Mouse (Mus musculus): ENCODE results near the gene Zfp740. TPM values are rescaled to one million over a fixed set of nuclear protein-coding genes. Genes with fewer than 3 reads are reported as not detected.

Zfp740 gene
- total and polyA plus RNA-seq, 2 experiments from 2014 or later, result 18.8 to 38.4 TPM

- H3K4me2 ChIP-seq (ENCODE audit: low read depth, low read length), result no peak within 1 kb of the TSS
- no peak within 1 kb of the TSS for H3K9ac ChIP-seq (replicated peaks; ENCODE audit: low read depth, low read length)
- H3K27me3 ChIP-seq (ENCODE audit: control insufficient read depth, insufficient read depth, low read length), result no peaks in the 10 kb centered on the region
- TF ChIP-seq CTCF (IDR thresholded peaks at IDR 0.05; ENCODE audit: low read depth) (no peak), EP300 (IDR thresholded peaks at IDR 0.05; ENCODE audit: low read depth) (no peak)
- no peaks in the 10 kb centered on the region; the same call in 1 of the 2 replicates for H3K4me1 ChIP-seq (ENCODE audit: control insufficient read depth, insufficient read depth)
- H3K4me3 ChIP-seq (ENCODE audit: low read depth, low read length), result no peak within 1 kb of the TSS
- DNase-seq (ENCODE audit: low spot score) (no peak), ATAC-seq (ENCODE audit: insufficient read depth, low read depth) (no peak)
- no peaks in the 10 kb centered on the region for H3K9me3 ChIP-seq (replicated peaks; ENCODE audit: control insufficient read depth, low read length)
- 24% methylated on average over 6 of the region's 6 CpGs for WGBS
- H3K27ac ChIP-seq (ENCODE audit: low read depth), result no peak within 1 kb of the TSS
- no peaks in the 10 kb centered on the region for H3K36me3 ChIP-seq (replicated peaks; ENCODE audit: control insufficient read depth, insufficient read depth, low read length)
Measured at GRCm38 (mm10) chr15:102231748-102232147, 28.7 kb downstream of the Zfp740 start, which contains the start of gene Itgb7. Gene Itgb7, minus strand, starts transcription at chr15:102231944.

GRCm38 (mm10) chr15:102232764-102233163 is 29.7 kb downstream of the Zfp740 start:
- no peak overlapping the region for H3K4me2 ChIP-seq (ENCODE audit: low read depth, low read length)
- H3K9ac ChIP-seq (replicated peaks; ENCODE audit: low read depth, low read length), result no peak overlapping the region
- no peaks in the 10 kb centered on the region for H3K9me3 ChIP-seq (replicated peaks; ENCODE audit: control insufficient read depth, low read length)
- TF ChIP-seq EP300 (IDR thresholded peaks at IDR 0.05; ENCODE audit: low read depth) (no peak), CTCF (IDR thresholded peaks at IDR 0.05; ENCODE audit: low read depth) (no peak)
- H3K4me3 ChIP-seq (ENCODE audit: low read depth, low read length), result no peak overlapping the region
- no peak overlapping the region for H3K27ac ChIP-seq (ENCODE audit: low read depth)
- H3K4me1 ChIP-seq (ENCODE audit: control insufficient read depth, insufficient read depth), result no peaks in the 10 kb centered on the region; the same call in 1 of the 2 replicates
- H3K27me3 ChIP-seq (ENCODE audit: control insufficient read depth, insufficient read depth, low read length), result no peaks in the 10 kb centered on the region
- DNase-seq (ENCODE audit: low spot score), result no peak
- 77% methylated on average over 7 of the region's 7 CpGs for WGBS
- no peaks in the 10 kb centered on the region for H3K36me3 ChIP-seq (replicated peaks; ENCODE audit: control insufficient read depth, insufficient read depth, low read length)
- ATAC-seq (ENCODE audit: insufficient read depth, low read depth), result no peak

- Histone ChIP-seq H3K4me2 (ENCODE audit: low read depth, low read length) (no peak overlapping the region), H3K9me3 (replicated peaks; ENCODE audit: control insufficient read depth, low read length) (no peaks in the 10 kb centered on the region), H3K27ac (ENCODE audit: low read depth) (no peak overlapping the region), H3K4me1 (ENCODE audit: control insufficient read depth, insufficient read depth) (no peaks in the 10 kb centered on the region; the same call in 1 of the 2 replicates), H3K9ac (replicated peaks; ENCODE audit: low read depth, low read length) (no peak overlapping the region), H3K27me3 (ENCODE audit: control insufficient read depth, insufficient read depth, low read length) (no peaks in the 10 kb centered on the region), H3K36me3 (replicated peaks; ENCODE audit: control insufficient read depth, insufficient read depth, low read length) (no peaks in the 10 kb centered on the region), H3K4me3 (ENCODE audit: low read depth, low read length) (no peak overlapping the region)
- 24% methylated on average over 2 of the region's 2 CpGs for WGBS
- no peak for TF ChIP-seq CTCF (IDR thresholded peaks at IDR 0.05; ENCODE audit: low read depth)
- TF ChIP-seq EP300 (IDR thresholded peaks at IDR 0.05; ENCODE audit: low read depth), result no peak
- no peak for ATAC-seq (ENCODE audit: insufficient read depth, low read depth)
- DNase-seq (ENCODE audit: low spot score), result no peak
Measured at GRCm38 (mm10) chr15:102233896-102234295, 30.8 kb downstream of the Zfp740 start.

- H3K27ac ChIP-seq (ENCODE audit: low read depth), result no peak overlapping the region
Measured at GRCm38 (mm10) chr15:102235371-102236027, 32.5 kb downstream of the Zfp740 start.

GRCm38 (mm10) chr15:102238543-102239259 is 35.7 kb downstream of the Zfp740 start:
- Histone ChIP-seq H3K9me3 (replicated peaks; ENCODE audit: control insufficient read depth, low read length) (no peaks in the 10 kb centered on the region), H3K27ac (ENCODE audit: low read depth) (no peak overlapping the region), H3K9ac (replicated peaks; ENCODE audit: low read depth, low read length) (no peak overlapping the region), H3K4me2 (ENCODE audit: low read depth, low read length) (no peak overlapping the region), H3K27me3 (ENCODE audit: control insufficient read depth, insufficient read depth, low read length) (no peaks in the 10 kb centered on the region), H3K4me3 (ENCODE audit: low read depth, low read length) (no peak overlapping the region), H3K4me1 (ENCODE audit: control insufficient read depth, insufficient read depth) (peaks cover 2% of the 10 kb centered on the region; the same call in 1 of the 2 replicates), H3K36me3 (replicated peaks; ENCODE audit: control insufficient read depth, insufficient read depth, low read length) (no peaks in the 10 kb centered on the region)
- WGBS, result 78% methylated on average over 14 of the region's 14 CpGs
- TF ChIP-seq CTCF (IDR thresholded peaks at IDR 0.05; ENCODE audit: low read depth) (no peak), EP300 (IDR thresholded peaks at IDR 0.05; ENCODE audit: low read depth) (no peak)
- ATAC-seq (ENCODE audit: insufficient read depth, low read depth) (no peak), DNase-seq (ENCODE audit: low spot score) (no peak)

More at GRCm38 (mm10) chr15:102235371-102236027, 32.5 kb downstream of the Zfp740 start:
- ATAC-seq (ENCODE audit: insufficient read depth, low read depth) (no peak), DNase-seq (ENCODE audit: low spot score) (no peak)
- TF ChIP-seq EP300 (IDR thresholded peaks at IDR 0.05; ENCODE audit: low read depth) (no peak), CTCF (IDR thresholded peaks at IDR 0.05; ENCODE audit: low read depth) (0 out of 2 replicates have a peak, but pooled peaks have one; percentile 4)
- peak overlapping the region; percentile 17; the same call in 1 of the 2 replicates for H3K4me2 ChIP-seq (ENCODE audit: low read depth, low read length)
- H3K27me3 ChIP-seq (ENCODE audit: control insufficient read depth, insufficient read depth, low read length), result no peaks in the 10 kb centered on the region
- no peak overlapping the region for H3K4me3 ChIP-seq (ENCODE audit: low read depth, low read length)
- WGBS, result 35% methylated on average over 21 of the region's 21 CpGs
- H3K9ac ChIP-seq (replicated peaks; ENCODE audit: low read depth, low read length), result 0 out of 2 replicates have a peak overlapping the region, but pooled peaks have one; percentile 2
- H3K36me3 ChIP-seq (replicated peaks; ENCODE audit: control insufficient read depth, insufficient read depth, low read length), result no peaks in the 10 kb centered on the region
- no peaks in the 10 kb centered on the region; the same call in 1 of the 2 replicates for H3K4me1 ChIP-seq (ENCODE audit: control insufficient read depth, insufficient read depth)
- no peaks in the 10 kb centered on the region for H3K9me3 ChIP-seq (replicated peaks; ENCODE audit: control insufficient read depth, low read length)
